Mouse (Mus musculus): ENCODE data around the gene Olfr153. TPM values are rescaled to one million over a fixed set of nuclear protein-coding genes. Genes with fewer than 3 reads are reported as not detected.
A peak's percentile ranks its signal among the peaks of the same experiment; 100 is the strongest.
"Not testable (repeated sequence)": the region's sequence is repeated elsewhere in the genome, so short reads cannot be mapped to it uniquely, and the experiment has no call there.

Olfr153 gene
- polyA plus RNA-seq, 1 experiment from 2014 or later, result not detected

- 39% methylated on average over 38 of the region's 39 CpGs for WGBS
- peak; percentile 28; the same call in 1 of the 2 replicates for ATAC-seq (ENCODE audit: insufficient number of reproducible peaks, insufficient read depth, low FRiP score, low read depth)
- H3K4me3 ChIP-seq (ENCODE audit: low read depth, low read length), result not testable (repeated sequence)
Observed at GRCm38 (mm10) chr2:87525899-87526616, 5.5 kb upstream of the Olfr153 start.

DNA sequence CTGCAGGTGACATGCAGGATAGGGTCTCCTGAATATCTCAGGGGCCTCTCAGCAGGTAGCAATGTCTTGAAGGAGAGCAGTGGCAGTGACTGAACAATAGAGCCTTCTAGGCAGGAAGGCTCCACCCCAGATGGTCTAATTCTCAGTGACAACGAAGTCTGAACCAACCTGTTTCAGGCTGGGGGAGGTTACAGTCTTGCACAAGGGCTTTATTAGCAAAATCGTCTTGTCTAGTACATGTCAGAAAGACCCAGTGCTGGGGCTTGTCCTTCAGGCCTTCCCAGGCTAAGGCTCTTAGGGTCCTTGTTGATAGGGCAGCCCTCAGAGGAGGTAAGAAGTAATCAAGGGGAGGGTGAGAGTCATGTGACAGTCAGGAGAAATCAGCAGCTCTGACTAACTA is 3.2 kb downstream of the Olfr153 start:
- no peak for ATAC-seq (ENCODE audit: insufficient number of reproducible peaks, insufficient read depth, low FRiP score, low read depth)
- H3K27me3 ChIP-seq (ENCODE audit: control insufficient read depth, insufficient read depth, low read length), result no peaks in the 10 kb centered on the region
- no peaks in the 10 kb centered on the region for H3K36me3 ChIP-seq (ENCODE audit: control insufficient read depth, insufficient read depth, low read length)
- H3K27ac ChIP-seq (ENCODE audit: low read length), result no peak overlapping the region
- H3K4me1 ChIP-seq (ENCODE audit: control insufficient read depth, insufficient read depth, low read length), result no peaks in the 10 kb centered on the region
- H3K4me2 ChIP-seq (replicated peaks; ENCODE audit: low read depth, low read length), result no peak overlapping the region
- H3K9ac ChIP-seq (replicated peaks; ENCODE audit: low read depth, low read length), result no peak overlapping the region
- H3K4me3 ChIP-seq (ENCODE audit: low read depth, low read length), result no peak overlapping the region
- WGBS, result 64% methylated on average over 2 of the region's 2 CpGs
- no peaks in the 10 kb centered on the region for H3K9me3 ChIP-seq (ENCODE audit: control insufficient read depth, low read depth, low read length)

More at GRCm38 (mm10) chr2:87525899-87526616, 5.5 kb upstream of the Olfr153 start:
- H3K36me3 ChIP-seq (ENCODE audit: control insufficient read depth, insufficient read depth, low read length); H3K27ac ChIP-seq (ENCODE audit: low read length); H3K9me3 ChIP-seq (ENCODE audit: control insufficient read depth, low read depth, low read length); H3K4me1 ChIP-seq (ENCODE audit: control insufficient read depth, insufficient read depth, low read length); H3K9ac ChIP-seq (replicated peaks; ENCODE audit: low read depth, low read length); H3K27me3 ChIP-seq (ENCODE audit: control insufficient read depth, insufficient read depth, low read length): not testable (repeated sequence)
- H3K4me2 ChIP-seq (replicated peaks; ENCODE audit: low read depth, low read length), result peak overlapping the region; percentile 16; the same call in 1 of the 2 replicates

DNA sequence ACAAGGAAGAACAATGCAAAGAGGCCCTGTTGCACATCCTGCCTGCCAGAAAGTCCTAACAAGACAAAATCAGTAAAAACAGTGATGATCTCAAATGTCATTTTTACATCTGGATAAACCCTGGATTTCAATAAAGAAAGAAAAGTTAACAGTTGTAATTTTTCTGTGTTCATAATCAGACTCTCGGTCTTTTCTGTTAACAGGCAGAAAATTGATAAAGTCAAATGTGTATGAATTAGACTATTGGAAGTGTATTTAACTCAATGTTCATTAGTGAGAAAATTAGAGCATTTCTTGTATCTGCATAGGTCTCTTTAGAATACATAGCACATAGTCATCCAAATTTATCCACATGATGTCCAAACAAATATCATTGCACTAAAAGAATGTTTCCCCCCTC is 13.8 kb downstream of the Olfr153 start, which contains the start of gene Olfr1128:
Olfr1128 (minus strand) TSS at position 101 of the 400 bp plus-strand sequence.
- H3K4me1 ChIP-seq (ENCODE audit: control insufficient read depth, insufficient read depth, low read length), result no peaks in the 10 kb centered on the region
- H3K36me3 ChIP-seq (ENCODE audit: control insufficient read depth, insufficient read depth, low read length), result no peaks in the 10 kb centered on the region
- H3K4me3 ChIP-seq (ENCODE audit: low read depth, low read length), result no peak within 1 kb of the TSS
- no peak within 1 kb of the TSS for H3K27ac ChIP-seq (ENCODE audit: low read length)
- H3K27me3 ChIP-seq (ENCODE audit: control insufficient read depth, insufficient read depth, low read length), result no peaks in the 10 kb centered on the region
- H3K9me3 ChIP-seq (ENCODE audit: control insufficient read depth, low read depth, low read length), result no peaks in the 10 kb centered on the region
- ATAC-seq (ENCODE audit: insufficient number of reproducible peaks, insufficient read depth, low FRiP score, low read depth), result no peak
- WGBS, result 94% methylated on average over 1 of the region's 1 CpGs
- no peak within 1 kb of the TSS for H3K4me2 ChIP-seq (replicated peaks; ENCODE audit: low read depth, low read length)
- H3K9ac ChIP-seq (replicated peaks; ENCODE audit: low read depth, low read length), result no peak within 1 kb of the TSS

DNA sequence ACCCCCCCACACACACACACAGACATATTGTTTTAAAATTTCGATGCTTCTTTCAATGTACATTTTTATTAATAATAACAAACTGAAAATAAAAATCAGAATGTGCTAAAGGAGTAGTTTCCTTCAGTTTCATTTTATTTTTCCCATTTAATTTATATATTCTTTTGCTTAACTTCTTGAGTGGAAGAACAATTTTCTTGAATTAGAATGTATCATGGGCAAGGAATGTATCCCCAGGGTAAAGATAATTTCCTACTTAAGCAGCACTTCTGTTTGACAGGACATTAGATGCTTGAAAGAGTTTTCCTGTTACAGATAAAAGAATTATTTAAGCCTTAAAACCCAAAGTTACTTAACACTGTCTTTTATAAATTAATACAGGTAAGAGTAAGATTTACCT is 42.0 kb downstream of the Olfr153 start, which contains the start of gene Olfr1129:
Olfr1129 (plus strand) TSS at position 301 of the 400 bp plus-strand sequence.
- H3K36me3 ChIP-seq (ENCODE audit: control insufficient read depth, insufficient read depth, low read length); H3K27ac ChIP-seq (ENCODE audit: low read length); H3K4me1 ChIP-seq (ENCODE audit: control insufficient read depth, insufficient read depth, low read length); H3K4me2 ChIP-seq (replicated peaks; ENCODE audit: low read depth, low read length); ATAC-seq (ENCODE audit: insufficient number of reproducible peaks, insufficient read depth, low FRiP score, low read depth); H3K9ac ChIP-seq (replicated peaks; ENCODE audit: low read depth, low read length); H3K27me3 ChIP-seq (ENCODE audit: control insufficient read depth, insufficient read depth, low read length); H3K4me3 ChIP-seq (ENCODE audit: low read depth, low read length); H3K9me3 ChIP-seq (ENCODE audit: control insufficient read depth, low read depth, low read length): not testable (repeated sequence)
- 71% methylated on average over 1 of the region's 1 CpGs for WGBS

Other genes with a start within 250 kb of the Olfr153 start
- gene Olfr1118, start 224.2 kb upstream of the Olfr153 start, polyA plus RNA-seq (2014; fragmentation: Nextera tagmentation; extraction: Ambion mirVana), result not detected in 2 replicates
- not detected in 2 replicates for gene Olfr1120, start 177.0 kb upstream of the Olfr153 start, polyA plus RNA-seq (2014; fragmentation: Nextera tagmentation; extraction: Ambion mirVana)
- gene Olfr1121, start 161.9 kb upstream of the Olfr153 start, polyA plus RNA-seq (2014; fragmentation: Nextera tagmentation; extraction: Ambion mirVana), result not detected in 2 replicates
- not detected in 2 replicates for gene Olfr1122, start 145.9 kb upstream of the Olfr153 start, polyA plus RNA-seq (2014; fragmentation: Nextera tagmentation; extraction: Ambion mirVana)
- not detected in 2 replicates for gene Olfr1123, start 115.2 kb upstream of the Olfr153 start, polyA plus RNA-seq (2014; fragmentation: Nextera tagmentation; extraction: Ambion mirVana)
- not detected in 2 replicates for gene Olfr1124, start 101.5 kb upstream of the Olfr153 start, polyA plus RNA-seq (2014; fragmentation: Nextera tagmentation; extraction: Ambion mirVana)
- not detected in 2 replicates for gene Olfr1126, start 77.8 kb upstream of the Olfr153 start, polyA plus RNA-seq (2014; fragmentation: Nextera tagmentation; extraction: Ambion mirVana)
- not detected in 2 replicates for gene Pramel7, start 34.7 kb upstream of the Olfr153 start, polyA plus RNA-seq (2014; fragmentation: Nextera tagmentation; extraction: Ambion mirVana)
- gene Pramel6, start 25.2 kb upstream of the Olfr153 start, polyA plus RNA-seq (2014; fragmentation: Nextera tagmentation; extraction: Ambion mirVana), result not detected in 2 replicates
- not detected in 2 replicates for gene Olfr1128, start 13.7 kb downstream of the Olfr153 start, polyA plus RNA-seq (2014; fragmentation: Nextera tagmentation; extraction: Ambion mirVana)
- gene Olfr1129, start 42.1 kb downstream of the Olfr153 start, polyA plus RNA-seq (2014; fragmentation: Nextera tagmentation; extraction: Ambion mirVana), result not detected in 2 replicates
- gene Olfr1130, start 74.4 kb downstream of the Olfr153 start, polyA plus RNA-seq (2014; fragmentation: Nextera tagmentation; extraction: Ambion mirVana), result not detected in 2 replicates
- not detected in 2 replicates for gene Olfr1131, start 95.3 kb downstream of the Olfr153 start, polyA plus RNA-seq (2014; fragmentation: Nextera tagmentation; extraction: Ambion mirVana)
- gene Olfr1132, start 105.7 kb downstream of the Olfr153 start, polyA plus RNA-seq (2014; fragmentation: Nextera tagmentation; extraction: Ambion mirVana), result not detected in 2 replicates
- not detected in 2 replicates for gene Olfr1133, start 115.6 kb downstream of the Olfr153 start, polyA plus RNA-seq (2014; fragmentation: Nextera tagmentation; extraction: Ambion mirVana)
- not detected in 2 replicates for gene Olfr1134, start 126.7 kb downstream of the Olfr153 start, polyA plus RNA-seq (2014; fragmentation: Nextera tagmentation; extraction: Ambion mirVana)
- gene Olfr1135, start 141.9 kb downstream of the Olfr153 start, polyA plus RNA-seq (2014; fragmentation: Nextera tagmentation; extraction: Ambion mirVana), result not detected in 2 replicates
- gene Olfr1136, start 162.2 kb downstream of the Olfr153 start, polyA plus RNA-seq (2014; fragmentation: Nextera tagmentation; extraction: Ambion mirVana), result not detected in 2 replicates
- gene Olfr1137, start 181.4 kb downstream of the Olfr153 start, polyA plus RNA-seq (2014; fragmentation: Nextera tagmentation; extraction: Ambion mirVana), result not detected in 2 replicates
- gene Olfr1138, start 208.2 kb downstream of the Olfr153 start, polyA plus RNA-seq (2014; fragmentation: Nextera tagmentation; extraction: Ambion mirVana), result not detected in 2 replicates
- gene Olfr1140, start 212.0 kb downstream of the Olfr153 start, polyA plus RNA-seq (2014; fragmentation: Nextera tagmentation; extraction: Ambion mirVana), result not detected in 2 replicates
- not detected in 2 replicates for gene Olfr1141, start 222.2 kb downstream of the Olfr153 start, polyA plus RNA-seq (2014; fragmentation: Nextera tagmentation; extraction: Ambion mirVana)
- gene Olfr152, start 247.7 kb downstream of the Olfr153 start, polyA plus RNA-seq (2014; fragmentation: Nextera tagmentation; extraction: Ambion mirVana), result not detected in 2 replicates

Measured in stomach, embryonic 14.5 days (tissue).